Mouse (Mus musculus) ovary, adult 18-20 months (tissue): Measurements from ENCODE around the gene Tpcn2.

ENCODE experiments used
- DNase-seq: peaks from one replicate; pipeline ENCODE4 v3.0.0; 2022; ENCODE audit warnings: low spot score, mixed read lengths

Gene Tpcn2

GRCm38 (mm10) chr7:145283487-145284187, at the start of gene Tpcn2:
TSS of gene Tpcn2 (minus strand) at chr7:145284011.
- DNase-seq: peak; percentile 92

GRCm38 (mm10) chr7:145332376-145333041, 48.7 kb upstream of the Tpcn2 start:
- DNase-seq: no peak

GRCm38 (mm10) chr7:145330641-145331040, 46.8 kb upstream of the Tpcn2 start:
- DNase-seq: no peak

- no peak for DNase-seq
Measured at GRCm38 (mm10) chr7:145329982-145330381, 46.2 kb upstream of the Tpcn2 start.

GRCm38 (mm10) chr7:145325697-145326096, 41.9 kb upstream of the Tpcn2 start:
- DNase-seq: no peak

GRCm38 (mm10) chr7:145323607-145324006, 39.8 kb upstream of the Tpcn2 start:
- no peak for DNase-seq

GRCm38 (mm10) chr7:145319481-145319880, 35.7 kb upstream of the Tpcn2 start:
- peak; percentile 24 for DNase-seq

- no peak for DNase-seq
Measured at GRCm38 (mm10) chr7:145317522-145317921, 33.7 kb upstream of the Tpcn2 start.

GRCm38 (mm10) chr7:145314785-145315411, 31.1 kb upstream of the Tpcn2 start, which contains the start of gene Mrgprd:
TSS of gene Mrgprd (plus strand) at chr7:145314835.
- no peak for DNase-seq

GRCm38 (mm10) chr7:145312137-145312536, 28.3 kb upstream of the Tpcn2 start:
- no peak for DNase-seq

- no peak for DNase-seq
Measured at GRCm38 (mm10) chr7:145310526-145310925, 26.7 kb upstream of the Tpcn2 start.

GRCm38 (mm10) chr7:145309877-145310276, 26.1 kb upstream of the Tpcn2 start:
- no peak for DNase-seq

- DNase-seq: no peak
Measured at GRCm38 (mm10) chr7:145308866-145309265, 25.1 kb upstream of the Tpcn2 start.

- no peak for DNase-seq
Measured at GRCm38 (mm10) chr7:145308061-145308675, 24.4 kb upstream of the Tpcn2 start.

- DNase-seq: no peak
Measured at GRCm38 (mm10) chr7:145307636-145308035, 23.8 kb upstream of the Tpcn2 start.

GRCm38 (mm10) chr7:145304153-145304552, 20.3 kb upstream of the Tpcn2 start:
- no peak for DNase-seq

- peak; percentile 75 for DNase-seq
Measured at GRCm38 (mm10) chr7:145302488-145303285, 18.9 kb upstream of the Tpcn2 start.

GRCm38 (mm10) chr7:145301341-145302005, 17.7 kb upstream of the Tpcn2 start:
- DNase-seq: no peak

GRCm38 (mm10) chr7:145301008-145301340, 17.2 kb upstream of the Tpcn2 start:
- DNase-seq: no peak

GRCm38 (mm10) chr7:145300321-145301007, 16.7 kb upstream of the Tpcn2 start, which contains the start of gene Mrgprf:
TSS of gene Mrgprf (plus strand) at chr7:145300828.
- DNase-seq: peak; percentile 58
